Mouse (Mus musculus): ENCODE measurements around the gene 4933405L10Rik.

- TF ChIP-seq CTCF (IDR thresholded peaks at IDR 0.05; ENCODE audit: borderline replicate concordance, control insufficient read depth, extremely low read depth, insufficient read depth, low read length, poor library complexity) (no peak), POLR2A (IDR thresholded peaks at IDR 0.05; ENCODE audit: control insufficient read depth, extremely low read depth, insufficient read depth, low read length, poor library complexity) (no peak)
Observed at GRCm38 (mm10) chr8:105693648-105694047, 13.8 kb upstream of the 4933405L10Rik start.

All from thymus, adult 2 months (tissue).